In genomic region chr7:4844917-4845309, GRCm38 (mm10) we compare ENCODE assay signal across 8 mouse cellular contexts. TPM values are rescaled to one million over a fixed set of nuclear protein-coding genes. Genes with fewer than 3 reads are reported as not detected.
DNase-seq lines count a peak whose midpoint lies in the region; ATAC-seq and TF ChIP-seq lines count a peak whose summit lies in the region.

No protein-coding gene starts in this region.

- ATAC-seq in forebrain, embryonic 15.5 days (replicated peaks), result peak; percentile 74
- peak; percentile 85 for ATAC-seq in intestine, embryonic 16.5 days

- peak overlapping the region; percentile 39 for H3K9ac ChIP-seq in ES-Bruce4 (ENCODE audit: low read depth, poor library complexity, severe bottlenecking)
- peak overlapping the region; percentile 65 for H3K9ac ChIP-seq in forebrain, embryonic 15.5 days (replicated peaks)
- no peak overlapping the region for H3K9ac ChIP-seq in intestine, embryonic 16.5 days (ENCODE audit: low read depth, low read length)

- H3K27me3 ChIP-seq in ES-Bruce4 (ENCODE audit: control insufficient read depth, insufficient read depth, low read length, poor library complexity, severe bottlenecking), result no peaks in the 10 kb centered on the region
- peaks cover 3% of the 10 kb centered on the region; the same call in 1 of the 2 replicates for H3K27me3 ChIP-seq in forebrain, embryonic 15.5 days
- peaks cover 38% of the 10 kb centered on the region for H3K27me3 ChIP-seq in intestine, embryonic 16.5 days (replicated peaks; ENCODE audit: control insufficient read depth, insufficient read depth, low read length)

- no peak overlapping the region for H3K27ac ChIP-seq in ES-Bruce4 (ENCODE audit: insufficient read depth, low read length)
- peak overlapping the region; percentile 80 for H3K27ac ChIP-seq in forebrain, embryonic 15.5 days (replicated peaks)
- H3K27ac ChIP-seq in intestine, embryonic 16.5 days (ENCODE audit: low read length), result no peak overlapping the region

- no peaks in the 10 kb centered on the region for H3K36me3 ChIP-seq in ES-Bruce4 (ENCODE audit: control insufficient read depth, insufficient read depth, low read length, poor library complexity, severe bottlenecking)
- no peaks in the 10 kb centered on the region for H3K36me3 ChIP-seq in forebrain, embryonic 15.5 days
- H3K36me3 ChIP-seq in intestine, embryonic 16.5 days (ENCODE audit: control insufficient read depth, insufficient read depth, low read length), result no peaks in the 10 kb centered on the region

- H3K4me2 ChIP-seq in forebrain, embryonic 15.5 days (replicated peaks), result peak overlapping the region; percentile 90
- peak overlapping the region; percentile 85 for H3K4me2 ChIP-seq in intestine, embryonic 16.5 days (ENCODE audit: low read depth, low read length)

- H3K9me3 ChIP-seq in ES-Bruce4 (replicated peaks; ENCODE audit: control insufficient read depth, insufficient read depth, low read length, poor library complexity, severe bottlenecking), result no peaks in the 10 kb centered on the region
- no peaks in the 10 kb centered on the region for H3K9me3 ChIP-seq in forebrain, embryonic 15.5 days
- H3K9me3 ChIP-seq in intestine, embryonic 16.5 days (ENCODE audit: control insufficient read depth, low read length), result no peaks in the 10 kb centered on the region

- H3K4me3 ChIP-seq in ES-Bruce4 (ENCODE audit: low read depth, low read length), result peak overlapping the region; percentile 74
- H3K4me3 ChIP-seq in forebrain, embryonic 15.5 days, result peak overlapping the region; percentile 68
- peak overlapping the region; percentile 44 for H3K4me3 ChIP-seq in intestine, embryonic 16.5 days (ENCODE audit: low read length)

- DNase-seq in brain, embryonic 14.5 days (ENCODE audit: low read depth), result peak; percentile 97
- DNase-seq in left cerebral cortex, adult 8-10 months (ENCODE audit: low spot score in 2 of 2), result peak; percentile 76 to 93
- peak; percentile 71 for DNase-seq in lung, postnatal 25 days (ENCODE audit: low spot score)
- DNase-seq in right cerebral cortex, postnatal 36 days (ENCODE audit: low spot score in 2 of 2), result peak; percentile 94
- DNase-seq in thymus, postnatal 14 days, result no peak

- no peak for TF ChIP-seq EP300 in ES-Bruce4 (IDR thresholded peaks at IDR 0.05; ENCODE audit: insufficient read depth, low read depth, low read length)

- no peak for TF ChIP-seq CTCF in ES-Bruce4 (IDR thresholded peaks at IDR 0.05; ENCODE audit: low read depth, low read length)
- no peak for TF ChIP-seq CTCF in brain, embryonic 14.5 days (IDR thresholded peaks at IDR 0.05; ENCODE audit: borderline replicate concordance, extremely low read depth, insufficient read depth, insufficient read length)

- 2% methylated on average over 13 of the region's 13 CpGs for WGBS in forebrain, embryonic 15.5 days
- WGBS in intestine, embryonic 16.5 days, result 1% methylated on average over 13 of the region's 13 CpGs

- TF ChIP-seq POLR2A in ES-Bruce4 (IDR thresholded peaks at IDR 0.05; ENCODE audit: insufficient read depth, low read length), result no peak
- TF ChIP-seq POLR2A in brain, embryonic 14.5 days (IDR thresholded peaks at IDR 0.05; ENCODE audit: borderline replicate concordance, extremely low read depth, insufficient read depth, insufficient read length, poor library complexity, severe bottlenecking), result no peak

- H3K4me1 ChIP-seq in ES-Bruce4 (ENCODE audit: control insufficient read depth, insufficient read depth, low read length), result peaks cover 5% of the 10 kb centered on the region
- H3K4me1 ChIP-seq in forebrain, embryonic 15.5 days, result peaks cover 34% of the 10 kb centered on the region
- H3K4me1 ChIP-seq in intestine, embryonic 16.5 days (ENCODE audit: control insufficient read depth, insufficient read depth, low read length), result peaks cover 19% of the 10 kb centered on the region

RNA-seq across cellular contexts. Expression of gene Shisa7, which starts 0.4 kb away (rescaled TPM):
- 3.8 and 5.3 TPM in 2 replicates for polyA plus RNA-seq in ES-Bruce4 (2011; ENCODE audit: insufficient read depth, insufficient read length, low read depth, missing spikeins)
- polyA plus RNA-seq in brain, embryonic 14.5 days (2012; rRNA removed), result 145 and 170 TPM in 2 replicates
- polyA plus RNA-seq in forebrain, embryonic 15.5 days (2015; fragmentation: Nextera tagmentation; extraction: Ambion mirVana), result 8.8 and 10.7 TPM in 2 replicates
- polyA plus RNA-seq in intestine, embryonic 16.5 days (2015; fragmentation: Nextera tagmentation; extraction: Ambion mirVana), result 0.12 and 0.15 TPM in 2 replicates
- 100 to 1,000 TPM; 105 to 117 (median 110) TPM for total RNA-seq in left cerebral cortex, adult 8-10 months (2022)

RNA-seq across cellular contexts. Expression of gene Isoc2b, which starts 25.1 kb away (rescaled TPM):
- polyA plus RNA-seq in ES-Bruce4 (2011; ENCODE audit: insufficient read depth, insufficient read length, low read depth, missing spikeins), result 3.8 and 4.2 TPM in 2 replicates
- polyA plus RNA-seq in brain, embryonic 14.5 days (2012; rRNA removed), result 2.6 and 3.3 TPM in 2 replicates
- 3.7 and 4.8 TPM in 2 replicates for polyA plus RNA-seq in forebrain, embryonic 15.5 days (2015; fragmentation: Nextera tagmentation; extraction: Ambion mirVana)
- polyA plus RNA-seq in intestine, embryonic 16.5 days (2015; fragmentation: Nextera tagmentation; extraction: Ambion mirVana), result 17.8 and 22.9 TPM in 2 replicates
- total RNA-seq in left cerebral cortex, adult 8-10 months (2022), result 1 to 10 TPM; 8.3 to 10.0 (median 9.1) TPM

RNA-seq across cellular contexts. Expression of gene Isoc2a, which starts 32.0 kb away (rescaled TPM):
- 3.3 and 4.3 TPM in 2 replicates for polyA plus RNA-seq in ES-Bruce4 (2011; ENCODE audit: insufficient read depth, insufficient read length, low read depth, missing spikeins)
- polyA plus RNA-seq in brain, embryonic 14.5 days (2012; rRNA removed), result 6.7 and 9.0 TPM in 2 replicates
- polyA plus RNA-seq in forebrain, embryonic 15.5 days (2015; fragmentation: Nextera tagmentation; extraction: Ambion mirVana), result 0.65 and 0.76 TPM in 2 replicates
- 1.4 TPM in 2 replicates for polyA plus RNA-seq in intestine, embryonic 16.5 days (2015; fragmentation: Nextera tagmentation; extraction: Ambion mirVana)
- total RNA-seq in left cerebral cortex, adult 8-10 months (2022), result 10 to 100 TPM; 16.1 to 17.7 (median 17.1) TPM

RNA-seq across cellular contexts. Expression of gene Ube2s, which starts 32.5 kb away (rescaled TPM):
- 474 and 498 TPM in 2 replicates for polyA plus RNA-seq in ES-Bruce4 (2011; ENCODE audit: insufficient read depth, insufficient read length, low read depth, missing spikeins)
- polyA plus RNA-seq in brain, embryonic 14.5 days (2012; rRNA removed), result 451 and 626 TPM in 2 replicates
- polyA plus RNA-seq in forebrain, embryonic 15.5 days (2015; fragmentation: Nextera tagmentation; extraction: Ambion mirVana), result 363 and 383 TPM in 2 replicates
- polyA plus RNA-seq in intestine, embryonic 16.5 days (2015; fragmentation: Nextera tagmentation; extraction: Ambion mirVana), result 238 and 256 TPM in 2 replicates
- 100 to 1,000 TPM; 103 to 130 (median 112) TPM for total RNA-seq in left cerebral cortex, adult 8-10 months (2022)

RNA-seq across cellular contexts. Expression of gene Rpl28, which starts 52.2 kb away (rescaled TPM):
- 969 and 977 TPM in 2 replicates for polyA plus RNA-seq in ES-Bruce4 (2011; ENCODE audit: insufficient read depth, insufficient read length, low read depth, missing spikeins)
- polyA plus RNA-seq in brain, embryonic 14.5 days (2012; rRNA removed), result 271 and 404 TPM in 2 replicates
- polyA plus RNA-seq in forebrain, embryonic 15.5 days (2015; fragmentation: Nextera tagmentation; extraction: Ambion mirVana), result 224 and 256 TPM in 2 replicates
- polyA plus RNA-seq in intestine, embryonic 16.5 days (2015; fragmentation: Nextera tagmentation; extraction: Ambion mirVana), result 320 and 345 TPM in 2 replicates
- 100 to 1,000 TPM; 329 to 537 (median 413) TPM for total RNA-seq in left cerebral cortex, adult 8-10 months (2022)

Comparison
In these comparisons a context has a peak if more than half of its experiments do, and no peak if none do; other contexts are left out.
1. RNA of gene Shisa7, which starts 0.4 kb away (polyA plus RNA-seq): 145 to 170 TPM in brain, embryonic 14.5 days; 8.8 to 10.7 TPM in forebrain, embryonic 15.5 days, 3.8 to 5.3 TPM in ES-Bruce4 and 0.12 to 0.15 TPM in intestine, embryonic 16.5 days; every median in the first group is over 10 times any median in the second.
2. Peak in every context shown above with its lines, with median percentiles within 50 percentile points of each other: H3K4me3 ChIP-seq.